Mouse (Mus musculus): ENCODE data around the gene Zfp933. TPM values are rescaled to one million over a fixed set of nuclear protein-coding genes. Genes with fewer than 3 reads are reported as not detected.
"Not testable (repeated sequence)": the region's sequence is repeated elsewhere in the genome, so short reads cannot be mapped to it uniquely, and the experiment has no call there.

The Zfp933 gene
- polyA plus RNA-seq, 1 experiment from 2014 or later, result 4.7 TPM

- Histone ChIP-seq H3K27ac (no peak overlapping the region), H3K36me3 (replicated peaks) (peaks cover 97% of the 10 kb centered on the region), H3K9me3 (no peaks in the 10 kb centered on the region), H3K27me3 (ENCODE audit: poor library complexity, severe bottlenecking) (no peaks in the 10 kb centered on the region), H3K4me1 (no peaks in the 10 kb centered on the region; the same call in 1 of the 2 replicates), H3K4me3 (no peak overlapping the region)
- 93% methylated on average over 9 of the region's 9 CpGs for WGBS
- no peak for DNase-seq (ENCODE audit: extremely low spot score, low spot score)
Measured at GRCm38 (mm10) chr4:147878537-147878936, 30.4 kb upstream of the Zfp933 start.

- WGBS, result 91% methylated on average over 4 of the region's 4 CpGs
- H3K36me3 ChIP-seq (replicated peaks), result peaks cover 97% of the 10 kb centered on the region
Measured at GRCm38 (mm10) chr4:147875852-147876575, 27.8 kb upstream of the Zfp933 start.

GRCm38 (mm10) chr4:147869238-147869637, 21.1 kb upstream of the Zfp933 start:
- H3K9me3 ChIP-seq, result peaks cover 3% of the 10 kb centered on the region; the same call in 1 of the 2 replicates
- H3K4me1 ChIP-seq, result peaks cover 33% of the 10 kb centered on the region
- peak overlapping the region; percentile 92 for H3K27ac ChIP-seq
- H3K36me3 ChIP-seq (replicated peaks), result peaks cover 63% of the 10 kb centered on the region
- no peak for DNase-seq (ENCODE audit: extremely low spot score, low spot score)
- H3K27me3 ChIP-seq (ENCODE audit: poor library complexity, severe bottlenecking), result no peaks in the 10 kb centered on the region
- peak overlapping the region; percentile 85 for H3K4me3 ChIP-seq
- WGBS, result 20% methylated on average over 5 of the region's 5 CpGs

More at GRCm38 (mm10) chr4:147875852-147876575, 27.8 kb upstream of the Zfp933 start:
- Histone ChIP-seq H3K4me1 (no peaks in the 10 kb centered on the region; the same call in 1 of the 2 replicates), H3K27ac (no peak overlapping the region), H3K27me3 (ENCODE audit: poor library complexity, severe bottlenecking) (no peaks in the 10 kb centered on the region), H3K9me3 (no peaks in the 10 kb centered on the region), H3K4me3 (no peak overlapping the region)
- DNase-seq (ENCODE audit: extremely low spot score, low spot score), result no peak

- WGBS, result under 1% methylated on average over 30 of the region's 30 CpGs
- Histone ChIP-seq H3K4me3 (peak within 1 kb of the TSS; percentile 85), H3K27ac (peak within 1 kb of the TSS; percentile 92), H3K9me3 (peaks cover 3% of the 10 kb centered on the region; the same call in 1 of the 2 replicates), H3K27me3 (ENCODE audit: poor library complexity, severe bottlenecking) (no peaks in the 10 kb centered on the region), H3K4me1 (peaks cover 33% of the 10 kb centered on the region), H3K36me3 (replicated peaks) (peaks cover 62% of the 10 kb centered on the region)
- peak; percentile 94 for DNase-seq (ENCODE audit: extremely low spot score, low spot score)
Measured at GRCm38 (mm10) chr4:147868450-147869031, 20.4 kb upstream of the Zfp933 start, which contains the start of the genes Miip and Fv1. Miip (minus strand) TSS chr4:147868816. Fv1 (plus strand) TSS chr4:147868979.

- peak overlapping the region; percentile 85 for H3K4me3 ChIP-seq
- H3K27ac ChIP-seq, result peak overlapping the region; percentile 92
- peaks cover 3% of the 10 kb centered on the region; the same call in 1 of the 2 replicates for H3K9me3 ChIP-seq
- H3K36me3 ChIP-seq (replicated peaks), result peaks cover 62% of the 10 kb centered on the region
- H3K27me3 ChIP-seq (ENCODE audit: poor library complexity, severe bottlenecking), result no peaks in the 10 kb centered on the region
- no peak for DNase-seq (ENCODE audit: extremely low spot score, low spot score)
- 9% methylated on average over 22 of the region's 22 CpGs for WGBS
- peaks cover 33% of the 10 kb centered on the region for H3K4me1 ChIP-seq
Measured at GRCm38 (mm10) chr4:147867563-147868449, 19.6 kb upstream of the Zfp933 start.

- H3K27me3 ChIP-seq (ENCODE audit: poor library complexity, severe bottlenecking); H3K9me3 ChIP-seq; DNase-seq (ENCODE audit: extremely low spot score, low spot score); H3K27ac ChIP-seq: not testable (repeated sequence)
- 54% methylated on average over 3 of the region's 3 CpGs for WGBS
- peak overlapping the region; percentile 85; the same call in 1 of the 2 replicates for H3K4me3 ChIP-seq
- peaks cover 33% of the 10 kb centered on the region for H3K4me1 ChIP-seq
- H3K36me3 ChIP-seq (replicated peaks), result peaks cover 62% of the 10 kb centered on the region
Measured at GRCm38 (mm10) chr4:147866793-147867192, 18.6 kb upstream of the Zfp933 start.

- Histone ChIP-seq H3K4me1 (peaks cover 33% of the 10 kb centered on the region), H3K27ac (no peak overlapping the region), H3K36me3 (replicated peaks) (peaks cover 62% of the 10 kb centered on the region), H3K27me3 (ENCODE audit: poor library complexity, severe bottlenecking) (no peaks in the 10 kb centered on the region), H3K4me3 (no peak overlapping the region), H3K9me3 (peaks cover 3% of the 10 kb centered on the region; the same call in 1 of the 2 replicates)
- no peak for DNase-seq (ENCODE audit: extremely low spot score, low spot score)
- WGBS, result 96% methylated on average over 9 of the region's 9 CpGs
Measured at GRCm38 (mm10) chr4:147866056-147866455, 17.9 kb upstream of the Zfp933 start.

- Histone ChIP-seq H3K4me1 (peaks cover 31% of the 10 kb centered on the region), H3K36me3 (replicated peaks) (peaks cover 63% of the 10 kb centered on the region), H3K27me3 (ENCODE audit: poor library complexity, severe bottlenecking) (no peaks in the 10 kb centered on the region), H3K4me3 (no peak overlapping the region), H3K9me3 (peaks cover 3% of the 10 kb centered on the region; the same call in 1 of the 2 replicates), H3K27ac (no peak overlapping the region)
- DNase-seq (ENCODE audit: extremely low spot score, low spot score), result no peak
- WGBS, result 92% methylated on average over 6 of the region's 6 CpGs
Measured at GRCm38 (mm10) chr4:147865651-147866050, 17.5 kb upstream of the Zfp933 start.

GRCm38 (mm10) chr4:147862051-147862450, 13.9 kb upstream of the Zfp933 start:
- Histone ChIP-seq H3K27ac (no peak overlapping the region), H3K36me3 (replicated peaks) (peaks cover 64% of the 10 kb centered on the region), H3K4me3 (no peak overlapping the region), H3K9me3 (no peaks in the 10 kb centered on the region), H3K27me3 (ENCODE audit: poor library complexity, severe bottlenecking) (no peaks in the 10 kb centered on the region), H3K4me1 (peaks cover 8% of the 10 kb centered on the region)
- no peak for DNase-seq (ENCODE audit: extremely low spot score, low spot score)
- WGBS, result 93% methylated on average over 3 of the region's 3 CpGs

- DNase-seq (ENCODE audit: extremely low spot score, low spot score), result no peak
- Histone ChIP-seq H3K4me3 (no peak overlapping the region), H3K9me3 (no peaks in the 10 kb centered on the region), H3K27me3 (ENCODE audit: poor library complexity, severe bottlenecking) (no peaks in the 10 kb centered on the region), H3K36me3 (replicated peaks) (peaks cover 3% of the 10 kb centered on the region; the same call in 1 of the 2 replicates), H3K27ac (no peak overlapping the region), H3K4me1 (peaks cover 16% of the 10 kb centered on the region)
- 65% methylated on average over 2 of the region's 2 CpGs for WGBS
Measured at GRCm38 (mm10) chr4:147850776-147851175, 2.6 kb upstream of the Zfp933 start.

- peak overlapping the region; percentile 86 for H3K27ac ChIP-seq
- 10% methylated on average over 4 of the region's 4 CpGs for WGBS
- peaks cover 21% of the 10 kb centered on the region for H3K36me3 ChIP-seq (replicated peaks)
- H3K9me3 ChIP-seq, result peaks cover 4% of the 10 kb centered on the region; the same call in 1 of the 2 replicates
- H3K27me3 ChIP-seq (ENCODE audit: poor library complexity, severe bottlenecking), result no peaks in the 10 kb centered on the region
- DNase-seq (ENCODE audit: extremely low spot score, low spot score), result no peak
- H3K4me1 ChIP-seq, result peaks cover 16% of the 10 kb centered on the region
- H3K4me3 ChIP-seq, result peak overlapping the region; percentile 83
Measured at GRCm38 (mm10) chr4:147848584-147848991, 422 bp upstream of the Zfp933 start.

GRCm38 (mm10) chr4:147842871-147843270, 5.3 kb downstream of the Zfp933 start:
- DNase-seq (ENCODE audit: extremely low spot score, low spot score), result no peak
- Histone ChIP-seq H3K4me1 (peaks cover 7% of the 10 kb centered on the region), H3K4me3 (no peak overlapping the region), H3K36me3 (replicated peaks) (peaks cover 58% of the 10 kb centered on the region), H3K27ac (no peak overlapping the region), H3K27me3 (ENCODE audit: poor library complexity, severe bottlenecking) (no peaks in the 10 kb centered on the region), H3K9me3 (peaks cover 36% of the 10 kb centered on the region)
- 97% methylated on average over 3 of the region's 3 CpGs for WGBS

Data from forebrain, embryonic 10.5 days (tissue).